Mouse (Mus musculus): ENCODE measurements around the gene Qrich2. TPM values are rescaled to one million over a fixed set of nuclear protein-coding genes. Genes with fewer than 3 reads are reported as not detected.

Gene Qrich2
- not detected for total RNA-seq (2021)
- 0.18 and 0.23 TPM in 2 replicates for polyA plus RNA-seq (2012; rRNA removed)
- long read RNA-seq: 0 reads

GRCm38 (mm10) chr11:116466141-116466540 is at the start of gene Qrich2:
Qrich2 (minus strand) TSS chr11:116466241.
- TF ChIP-seq CTCF (IDR thresholded peaks at IDR 0.05) (no peak), POLR2A (IDR thresholded peaks at IDR 0.05; ENCODE audit: insufficient read depth, low read depth, low read length) (no peak), EP300 (IDR thresholded peaks at IDR 0.05; ENCODE audit: insufficient read depth, low read depth, low read length) (no peak)
- no peak for DNase-seq
- WGBS: 64% methylated on average over 20 of the region's 20 CpGs
- H3K4me3 ChIP-seq: no peak within 1 kb of the TSS
- H3K9ac ChIP-seq (ENCODE audit: low read depth, low read length): no peak within 1 kb of the TSS
- H3K4me1 ChIP-seq (ENCODE audit: control insufficient read depth, insufficient read depth, low read length): no peaks in the 10 kb centered on the region; the same call in 1 of the 2 replicates
- intact Hi-C loops (cut with DNase I): no loop called here
- no peaks in the 10 kb centered on the region for H3K36me3 ChIP-seq (ENCODE audit: control insufficient read depth, insufficient read depth, low read length)
- no peak within 1 kb of the TSS for H3K27ac ChIP-seq
- no peaks in the 10 kb centered on the region for H3K79me2 ChIP-seq (replicated peaks; ENCODE audit: control insufficient read depth, insufficient read depth, low read length)
- H3K27me3 ChIP-seq (ENCODE audit: control insufficient read depth, insufficient read depth, low read length): no peaks in the 10 kb centered on the region

GRCm38 (mm10) chr11:116515330-116516020 is 49.4 kb upstream of the Qrich2 start:
- DNase-seq: no peak
- Histone ChIP-seq H3K36me3 (ENCODE audit: control insufficient read depth, insufficient read depth, low read length) (no peaks in the 10 kb centered on the region), H3K4me1 (ENCODE audit: control insufficient read depth, insufficient read depth, low read length) (peaks cover 2% of the 10 kb centered on the region; the same call in 1 of the 2 replicates), H3K9ac (ENCODE audit: low read depth, low read length) (no peak overlapping the region), H3K27me3 (ENCODE audit: control insufficient read depth, insufficient read depth, low read length) (no peaks in the 10 kb centered on the region), H3K79me2 (replicated peaks; ENCODE audit: control insufficient read depth, insufficient read depth, low read length) (no peaks in the 10 kb centered on the region), H3K4me3 (no peak overlapping the region), H3K27ac (no peak overlapping the region)
- 53% methylated on average over 24 of the region's 24 CpGs for WGBS
- intact Hi-C loops (cut with DNase I): no loop called here
- no peak for TF ChIP-seq EP300 (IDR thresholded peaks at IDR 0.05; ENCODE audit: insufficient read depth, low read depth, low read length)
- TF ChIP-seq POLR2A (IDR thresholded peaks at IDR 0.05; ENCODE audit: insufficient read depth, low read depth, low read length): no peak
- TF ChIP-seq CTCF (IDR thresholded peaks at IDR 0.05): no peak

- WGBS: 79% methylated on average over 4 of the region's 4 CpGs
- no peaks in the 10 kb centered on the region for H3K27me3 ChIP-seq (ENCODE audit: control insufficient read depth, insufficient read depth, low read length)
- H3K4me1 ChIP-seq (ENCODE audit: control insufficient read depth, insufficient read depth, low read length): peaks cover 1% of the 10 kb centered on the region; the same call in 1 of the 2 replicates
- no peak for DNase-seq
- intact Hi-C loops (cut with DNase I): no loop called here
- H3K9ac ChIP-seq (ENCODE audit: low read depth, low read length): no peak overlapping the region
- H3K36me3 ChIP-seq (ENCODE audit: control insufficient read depth, insufficient read depth, low read length): no peaks in the 10 kb centered on the region
- H3K27ac ChIP-seq: no peak overlapping the region
- TF ChIP-seq CTCF (IDR thresholded peaks at IDR 0.05) (no peak), POLR2A (IDR thresholded peaks at IDR 0.05; ENCODE audit: insufficient read depth, low read depth, low read length) (no peak), EP300 (IDR thresholded peaks at IDR 0.05; ENCODE audit: insufficient read depth, low read depth, low read length) (no peak)
- H3K4me3 ChIP-seq: no peak overlapping the region
- no peaks in the 10 kb centered on the region for H3K79me2 ChIP-seq (replicated peaks; ENCODE audit: control insufficient read depth, insufficient read depth, low read length)
These were observed 47.5 kb upstream of the Qrich2 start for GRCm38 (mm10) chr11:116513531-116514038.

- Histone ChIP-seq H3K79me2 (replicated peaks; ENCODE audit: control insufficient read depth, insufficient read depth, low read length) (no peaks in the 10 kb centered on the region), H3K27ac (no peak overlapping the region), H3K9ac (ENCODE audit: low read depth, low read length) (no peak overlapping the region), H3K4me1 (ENCODE audit: control insufficient read depth, insufficient read depth, low read length) (no peaks in the 10 kb centered on the region; the same call in 1 of the 2 replicates), H3K27me3 (ENCODE audit: control insufficient read depth, insufficient read depth, low read length) (no peaks in the 10 kb centered on the region), H3K36me3 (ENCODE audit: control insufficient read depth, insufficient read depth, low read length) (no peaks in the 10 kb centered on the region), H3K4me3 (no peak overlapping the region)
- TF ChIP-seq POLR2A (IDR thresholded peaks at IDR 0.05; ENCODE audit: insufficient read depth, low read depth, low read length) (no peak), CTCF (IDR thresholded peaks at IDR 0.05) (no peak), EP300 (IDR thresholded peaks at IDR 0.05; ENCODE audit: insufficient read depth, low read depth, low read length) (no peak)
- intact Hi-C loops (cut with DNase I): no loop called here
- 79% methylated on average over 6 of the region's 6 CpGs for WGBS
- no peak for DNase-seq
These were observed 46.9 kb upstream of the Qrich2 start for GRCm38 (mm10) chr11:116512987-116513386.

GRCm38 (mm10) chr11:116512154-116512553 is 46.1 kb upstream of the Qrich2 start:
- no peaks in the 10 kb centered on the region for H3K27me3 ChIP-seq (ENCODE audit: control insufficient read depth, insufficient read depth, low read length)
- no peak overlapping the region for H3K27ac ChIP-seq
- H3K4me1 ChIP-seq (ENCODE audit: control insufficient read depth, insufficient read depth, low read length): no peaks in the 10 kb centered on the region
- no peak for TF ChIP-seq POLR2A (IDR thresholded peaks at IDR 0.05; ENCODE audit: insufficient read depth, low read depth, low read length)
- no peak for TF ChIP-seq EP300 (IDR thresholded peaks at IDR 0.05; ENCODE audit: insufficient read depth, low read depth, low read length)
- TF ChIP-seq CTCF (IDR thresholded peaks at IDR 0.05): no peak
- WGBS: 90% methylated on average over 7 of the region's 7 CpGs
- H3K4me3 ChIP-seq: no peak overlapping the region
- no peak overlapping the region for H3K9ac ChIP-seq (ENCODE audit: low read depth, low read length)
- DNase-seq: no peak
- no peaks in the 10 kb centered on the region for H3K36me3 ChIP-seq (ENCODE audit: control insufficient read depth, insufficient read depth, low read length)
- H3K79me2 ChIP-seq (replicated peaks; ENCODE audit: control insufficient read depth, insufficient read depth, low read length): no peaks in the 10 kb centered on the region
- intact Hi-C loops (cut with DNase I): no loop called here

- no peak overlapping the region for H3K27ac ChIP-seq
- no peaks in the 10 kb centered on the region for H3K27me3 ChIP-seq (ENCODE audit: control insufficient read depth, insufficient read depth, low read length)
- TF ChIP-seq CTCF (IDR thresholded peaks at IDR 0.05): no peak
- no peak for TF ChIP-seq EP300 (IDR thresholded peaks at IDR 0.05; ENCODE audit: insufficient read depth, low read depth, low read length)
- TF ChIP-seq POLR2A (IDR thresholded peaks at IDR 0.05; ENCODE audit: insufficient read depth, low read depth, low read length): no peak
- H3K4me3 ChIP-seq: no peak overlapping the region
- intact Hi-C loops (cut with DNase I): no loop called here
- no peaks in the 10 kb centered on the region for H3K4me1 ChIP-seq (ENCODE audit: control insufficient read depth, insufficient read depth, low read length)
- 52% methylated on average over 7 of the region's 7 CpGs for WGBS
- H3K9ac ChIP-seq (ENCODE audit: low read depth, low read length): no peak overlapping the region
- DNase-seq: no peak
- no peaks in the 10 kb centered on the region for H3K79me2 ChIP-seq (replicated peaks; ENCODE audit: control insufficient read depth, insufficient read depth, low read length)
- H3K36me3 ChIP-seq (ENCODE audit: control insufficient read depth, insufficient read depth, low read length): no peaks in the 10 kb centered on the region
These were observed 45.3 kb upstream of the Qrich2 start for GRCm38 (mm10) chr11:116511301-116511868.
